Mouse (Mus musculus) limb, embryonic 13.5 days (tissue): ENCODE measurements around the gene Dexi. TPM values are rescaled to one million over a fixed set of nuclear protein-coding genes. Genes with fewer than 3 reads are reported as not detected.

Source experiments
- ATAC-seq: fragments of 200-750 bp; cut with Nextera tagmentation; 2 replicates; pipeline ENCODE4 v1.8.0; 2017; ENCODE audit warnings: low read depth, moderate number of reproducible peaks, moderate TSS enrichment; ENCODE audit not compliant: low FRiP score
- H3K27ac ChIP-seq: fragments of 300-500 bp; sonication (generic); 2 replicates; pipeline ENCODE4 v1.5.1; 2015; ENCODE audit warnings: inconsistent platforms, mild to moderate bottlenecking, moderate library complexity
- H3K27me3 ChIP-seq: fragments of 300-500 bp; sonication (generic); 2 replicates; pipeline ENCODE4 v1.6.1; 2015; ENCODE audit warnings: mild to moderate bottlenecking, inconsistent platforms
- H3K36me3 ChIP-seq: fragments of 300-500 bp; sonication (generic); 2 replicates; pipeline ENCODE4 v1.6.1; 2015; ENCODE audit warnings: inconsistent platforms, mild to moderate bottlenecking, moderate library complexity
- H3K4me1 ChIP-seq: fragments of 300-500 bp; sonication (generic); 2 replicates; pipeline ENCODE4 v1.6.1; 2015; ENCODE audit warnings: inconsistent platforms
- H3K4me2 ChIP-seq: fragments of 300-500 bp; sonication (generic); replicated peaks from 2 replicates; pipeline ENCODE4 v1.6.1; 2015; ENCODE audit warnings: inconsistent platforms, mild to moderate bottlenecking, moderate library complexity
- H3K4me3 ChIP-seq: fragments of 300-500 bp; sonication (generic); 2 replicates; pipeline ENCODE4 v1.5.1; 2015; ENCODE audit warnings: moderate library complexity, mild to moderate bottlenecking, inconsistent platforms
- H3K9ac ChIP-seq: fragments of 300-500 bp; sonication (generic); 2 replicates; pipeline ENCODE4 v1.6.1; 2015; ENCODE audit warnings: mild to moderate bottlenecking, inconsistent platforms
- H3K9me3 ChIP-seq: fragments of 300-500 bp; sonication (generic); 2 replicates; pipeline ENCODE4 v1.6.1; 2016; ENCODE audit warnings: inconsistent platforms
- WGBS: fragments of 180-500 bp; shearing (Covaris S2); methylation state at CpG from one replicate; pipeline ENCODE4 v1.1.7; 2015; 5-methylcytosine and 5-hydroxymethylcytosine counted together
- polyA plus RNA-seq: library from polyadenylated mRNA; unstranded; fragments of >200 nt; fragmentation: Nextera tagmentation; extraction: Ambion mirVana; gene quantifications from 2 replicates; pipeline ENCODE4 v1.2.1, GENCODE M21; 2015

Dexi gene
- polyA plus RNA-seq, 1 experiment from 2014 or later = 23.5 TPM

GRCm38 (mm10) chr16:10515953-10516572 lies 26.8 kb downstream of the Dexi start:
- Histone ChIP-seq H3K4me1 (no peaks in the 10 kb centered on the region), H3K36me3 (no peaks in the 10 kb centered on the region)

GRCm38 (mm10) chr16:10511134-10511520 lies 31.7 kb downstream of the Dexi start:
- 86% methylated on average over 12 of the region's 12 CpGs for WGBS
- Histone ChIP-seq H3K9ac (no peak overlapping the region), H3K27me3 (no peaks in the 10 kb centered on the region), H3K9me3 (no peaks in the 10 kb centered on the region), H3K4me2 (no peak overlapping the region), H3K4me3 (no peak overlapping the region), H3K27ac (no peak overlapping the region), H3K36me3 (no peaks in the 10 kb centered on the region), H3K4me1 (no peaks in the 10 kb centered on the region)
- ATAC-seq = no peak

More at GRCm38 (mm10) chr16:10515953-10516572, 26.8 kb downstream of the Dexi start:
- H3K27ac ChIP-seq = no peak overlapping the region
- 88% methylated on average over 12 of the region's 12 CpGs for WGBS
- H3K4me3 ChIP-seq = no peak overlapping the region
- no peaks in the 10 kb centered on the region for H3K27me3 ChIP-seq
- no peaks in the 10 kb centered on the region for H3K9me3 ChIP-seq
- H3K4me2 ChIP-seq = no peak overlapping the region
- no peak for ATAC-seq
- H3K9ac ChIP-seq = no peak overlapping the region

- 56% methylated on average over 14 of the region's 14 CpGs for WGBS
- ATAC-seq = no peak
- Histone ChIP-seq H3K4me1 (no peaks in the 10 kb centered on the region), H3K36me3 (no peaks in the 10 kb centered on the region), H3K27me3 (no peaks in the 10 kb centered on the region), H3K4me2 (no peak overlapping the region), H3K27ac (no peak overlapping the region), H3K9me3 (no peaks in the 10 kb centered on the region), H3K9ac (no peak overlapping the region), H3K4me3 (no peak overlapping the region)
Observed at GRCm38 (mm10) chr16:10510477-10511133, 32.2 kb downstream of the Dexi start.

GRCm38 (mm10) chr16:10508691-10509090 lies 34.2 kb downstream of the Dexi start:
- Histone ChIP-seq H3K36me3 (no peaks in the 10 kb centered on the region), H3K27ac (no peak overlapping the region), H3K4me3 (no peak overlapping the region), H3K9me3 (no peaks in the 10 kb centered on the region), H3K4me2 (no peak overlapping the region), H3K27me3 (0 out of 2 replicates have a peak, but pooled peaks cover 3% of the 10 kb centered on the region), H3K4me1 (no peaks in the 10 kb centered on the region), H3K9ac (no peak overlapping the region)
- WGBS = 58% methylated on average over 6 of the region's 6 CpGs
- no peak for ATAC-seq

- Histone ChIP-seq H3K4me3 (no peak overlapping the region), H3K27me3 (peaks cover 9% of the 10 kb centered on the region; the same call in 1 of the 2 replicates), H3K9me3 (no peaks in the 10 kb centered on the region), H3K4me1 (no peaks in the 10 kb centered on the region), H3K4me2 (no peak overlapping the region), H3K27ac (no peak overlapping the region), H3K9ac (no peak overlapping the region), H3K36me3 (no peaks in the 10 kb centered on the region)
- no peak for ATAC-seq
- 53% methylated on average over 4 of the region's 4 CpGs for WGBS
Observed at GRCm38 (mm10) chr16:10507445-10507844, 35.4 kb downstream of the Dexi start.

- peaks cover 14% of the 10 kb centered on the region; the same call in 1 of the 2 replicates for H3K27me3 ChIP-seq
- H3K4me1 ChIP-seq = peaks cover 4% of the 10 kb centered on the region
- 58% methylated on average over 2 of the region's 2 CpGs for WGBS
- H3K9me3 ChIP-seq = no peaks in the 10 kb centered on the region
- ATAC-seq = no peak
- no peaks in the 10 kb centered on the region for H3K36me3 ChIP-seq
- no peak overlapping the region for H3K9ac ChIP-seq
- H3K4me3 ChIP-seq = no peak overlapping the region
- no peak overlapping the region for H3K4me2 ChIP-seq
- no peak overlapping the region for H3K27ac ChIP-seq
Observed at GRCm38 (mm10) chr16:10503058-10503457, 39.8 kb downstream of the Dexi start.

GRCm38 (mm10) chr16:10501865-10502264 lies 41.0 kb downstream of the Dexi start:
- Histone ChIP-seq H3K9me3 (no peaks in the 10 kb centered on the region), H3K4me1 (peaks cover 6% of the 10 kb centered on the region), H3K36me3 (no peaks in the 10 kb centered on the region), H3K9ac (no peak overlapping the region), H3K27me3 (peaks cover 14% of the 10 kb centered on the region; the same call in 1 of the 2 replicates), H3K27ac (no peak overlapping the region), H3K4me3 (no peak overlapping the region), H3K4me2 (no peak overlapping the region)
- 10% methylated on average over 8 of the region's 8 CpGs for WGBS
- ATAC-seq = peak; percentile 51; the same call in 1 of the 2 replicates

GRCm38 (mm10) chr16:10499122-10499521 lies 43.7 kb downstream of the Dexi start:
- Histone ChIP-seq H3K36me3 (no peaks in the 10 kb centered on the region), H3K4me3 (no peak overlapping the region), H3K9ac (no peak overlapping the region), H3K27me3 (peaks cover 11% of the 10 kb centered on the region; the same call in 1 of the 2 replicates), H3K4me2 (no peak overlapping the region), H3K9me3 (no peaks in the 10 kb centered on the region), H3K27ac (no peak overlapping the region), H3K4me1 (peaks cover 6% of the 10 kb centered on the region)
- WGBS = 41% methylated on average over 1 of the region's 1 CpGs
- no peak for ATAC-seq

- WGBS = 50% methylated on average over 5 of the region's 5 CpGs
Observed at GRCm38 (mm10) chr16:10498096-10498602, 44.7 kb downstream of the Dexi start.

GRCm38 (mm10) chr16:10495824-10496298 lies 47.0 kb downstream of the Dexi start:
- Histone ChIP-seq H3K27me3 (peaks cover 6% of the 10 kb centered on the region; the same call in 1 of the 2 replicates), H3K9ac (no peak overlapping the region), H3K36me3 (no peaks in the 10 kb centered on the region), H3K4me2 (no peak overlapping the region), H3K27ac (no peak overlapping the region), H3K4me3 (no peak overlapping the region), H3K9me3 (no peaks in the 10 kb centered on the region), H3K4me1 (peaks cover 6% of the 10 kb centered on the region)
- WGBS = 73% methylated on average over 2 of the region's 2 CpGs
- no peak for ATAC-seq

More at GRCm38 (mm10) chr16:10498096-10498602, 44.7 kb downstream of the Dexi start:
- Histone ChIP-seq H3K4me2 (no peak overlapping the region), H3K9me3 (no peaks in the 10 kb centered on the region), H3K27ac (no peak overlapping the region), H3K4me3 (no peak overlapping the region), H3K27me3 (peaks cover 11% of the 10 kb centered on the region; the same call in 1 of the 2 replicates), H3K36me3 (no peaks in the 10 kb centered on the region), H3K4me1 (peaks cover 6% of the 10 kb centered on the region), H3K9ac (no peak overlapping the region)
- no peak for ATAC-seq

GRCm38 (mm10) chr16:10492587-10492986 lies 50.3 kb downstream of the Dexi start:
- WGBS = 89% methylated on average over 3 of the region's 3 CpGs
- Histone ChIP-seq H3K9me3 (no peaks in the 10 kb centered on the region), H3K36me3 (no peaks in the 10 kb centered on the region), H3K4me1 (peaks cover 9% of the 10 kb centered on the region; the same call in 1 of the 2 replicates), H3K4me2 (no peak overlapping the region), H3K27me3 (peaks cover 34% of the 10 kb centered on the region), H3K9ac (no peak overlapping the region), H3K4me3 (no peak overlapping the region), H3K27ac (no peak overlapping the region)
- ATAC-seq = no peak

- H3K4me3 ChIP-seq = no peak overlapping the region
- no peaks in the 10 kb centered on the region for H3K9me3 ChIP-seq
- no peaks in the 10 kb centered on the region for H3K36me3 ChIP-seq
- 88% methylated on average over 4 of the region's 4 CpGs for WGBS
- H3K27me3 ChIP-seq = peaks cover 34% of the 10 kb centered on the region
- H3K27ac ChIP-seq = no peak overlapping the region
- no peak overlapping the region for H3K4me2 ChIP-seq
- ATAC-seq = no peak
- H3K9ac ChIP-seq = no peak overlapping the region
- H3K4me1 ChIP-seq = peaks cover 9% of the 10 kb centered on the region; the same call in 1 of the 2 replicates
Observed at GRCm38 (mm10) chr16:10491716-10492115, 51.1 kb downstream of the Dexi start.
